Mouse (Mus musculus) spleen, adult 12 weeks (tissue): ENCODE results near the gene Cdcp1.
A peak's percentile ranks its signal among the peaks of the same experiment; 100 is the strongest.

Experiments
- DNase-seq: peaks from one replicate; pipeline ENCODE4 v3.0.0; 2022; ENCODE audit warnings: low spot score

Gene Cdcp1

DNA sequence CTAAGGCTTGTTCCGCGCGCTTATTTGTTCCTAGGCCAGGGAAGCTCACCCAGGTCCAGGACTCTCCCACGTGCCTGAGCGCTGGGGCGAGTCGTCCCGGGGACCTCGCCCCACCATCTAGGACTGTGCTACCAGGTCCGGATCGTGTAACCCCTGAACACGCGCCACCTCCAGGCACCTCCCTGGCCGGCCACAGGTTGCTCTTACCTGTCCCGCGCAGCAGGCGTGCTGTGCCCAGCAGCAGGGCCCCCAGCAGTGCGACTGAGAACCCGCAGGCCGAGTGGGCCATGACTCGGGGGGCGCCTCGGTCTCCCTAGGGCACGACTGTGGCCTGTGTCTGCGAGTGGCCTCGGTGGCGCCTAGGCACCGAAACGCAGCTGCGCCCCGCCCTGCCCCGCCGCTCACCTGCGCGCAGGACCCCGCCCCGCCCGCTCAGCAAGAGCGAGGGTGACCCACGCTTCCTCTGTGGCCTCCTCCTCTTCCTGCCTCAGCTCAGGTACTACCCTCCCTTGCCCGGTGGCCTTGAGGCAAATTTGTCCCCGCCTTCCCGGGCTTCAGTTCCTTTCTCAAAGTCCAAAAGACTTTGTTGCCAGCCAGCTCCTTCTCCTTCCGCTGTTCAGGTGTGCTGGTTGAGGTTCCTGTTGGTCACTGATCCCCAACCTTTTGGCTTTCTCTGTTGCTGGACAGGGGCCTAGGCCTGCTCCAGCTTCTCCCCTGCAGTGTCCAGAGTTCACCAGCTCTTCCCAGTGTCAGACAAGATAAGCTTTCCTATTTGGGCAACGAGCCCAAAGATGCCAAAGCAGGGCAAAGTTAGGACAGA lies at the start of gene Cdcp1:
TSS of gene Cdcp1 (minus strand) at position 418 of the 820 bp plus-strand sequence.
- DNase-seq: no peak

DNA sequence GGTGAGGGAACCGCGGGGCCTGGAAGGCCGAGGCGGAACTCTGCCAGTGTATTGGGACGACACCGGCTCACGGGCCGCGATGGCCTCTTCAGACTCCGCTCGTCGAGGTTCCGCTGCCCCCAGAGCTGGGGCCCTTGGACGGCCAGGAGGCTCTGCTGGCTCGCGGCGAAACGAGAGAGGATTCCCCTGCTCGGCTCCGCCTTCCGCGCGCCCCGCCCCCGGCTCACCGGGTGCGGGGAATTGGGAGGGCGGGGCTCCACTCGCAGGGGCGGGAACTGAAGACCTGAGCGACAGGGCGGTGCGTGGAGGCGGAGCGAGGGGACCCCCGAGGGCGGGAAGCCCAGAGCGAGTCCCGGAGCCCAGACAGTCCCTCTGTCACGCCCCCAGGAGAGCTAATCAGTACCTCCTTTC lies 44.8 kb upstream of the Cdcp1 start, which contains the start of gene Tmem158:
TSS of gene Tmem158 (minus strand) at position 154 of the 411 bp plus-strand sequence.
- DNase-seq: peak; percentile 62

DNA sequence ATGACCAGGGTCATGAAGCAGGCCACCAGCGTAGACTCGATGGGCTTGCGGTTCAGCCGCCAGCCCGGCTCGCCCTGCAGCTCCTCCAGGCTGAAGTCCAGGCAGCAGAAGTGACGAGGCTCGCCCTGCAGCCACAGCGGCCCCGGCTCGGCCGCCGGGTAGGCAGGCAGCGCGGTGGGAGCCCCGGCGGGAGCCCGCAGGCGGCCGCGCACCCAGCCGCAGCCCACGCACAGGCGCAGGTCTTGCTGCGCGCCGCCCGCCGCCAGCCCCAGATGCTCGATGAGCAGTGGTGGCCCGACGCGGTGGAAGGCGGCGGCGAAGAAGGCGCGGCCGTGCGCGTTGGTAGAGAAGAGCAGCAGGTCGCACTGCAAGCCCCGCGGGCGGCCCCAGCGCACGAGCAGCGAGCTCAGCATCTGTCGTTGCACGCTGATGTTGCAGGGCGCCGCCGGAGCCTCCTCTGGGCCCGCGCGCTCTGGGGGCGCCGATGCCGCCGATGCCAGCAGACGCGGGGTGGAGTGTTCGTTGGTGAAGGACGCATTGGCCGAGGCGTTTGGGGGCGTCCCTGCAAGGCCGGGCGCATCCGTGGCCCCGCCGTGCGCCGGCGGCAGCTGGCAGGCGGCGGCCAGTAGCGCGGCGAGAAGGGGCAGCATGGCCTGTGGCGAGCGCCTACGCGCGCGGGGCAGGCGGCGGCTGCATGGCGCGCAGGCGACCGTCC lies 44.2 kb upstream of the Cdcp1 start:
- DNase-seq: peak; percentile 2

DNA sequence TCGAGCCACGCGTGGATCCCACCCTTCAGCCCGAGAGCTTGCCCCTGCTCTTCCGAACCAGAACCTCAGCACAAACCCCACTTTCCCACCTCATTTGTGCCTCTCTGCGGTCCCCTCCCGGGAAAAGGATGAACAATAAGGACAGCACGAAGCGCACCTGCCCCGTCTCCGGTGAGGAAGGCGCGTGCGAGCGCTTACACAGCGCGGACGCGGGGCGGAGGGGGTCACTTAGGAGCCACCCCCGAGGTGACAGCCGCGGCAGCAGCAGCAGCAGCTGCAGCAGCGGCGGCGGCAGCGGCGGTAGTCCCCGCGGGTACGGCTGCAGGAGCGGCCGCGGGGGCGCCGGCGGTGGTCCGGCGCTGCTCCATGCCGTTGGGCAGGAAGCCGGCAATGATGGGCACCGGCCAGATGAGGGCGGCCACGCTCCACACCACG lies 43.6 kb upstream of the Cdcp1 start:
- peak; percentile 25 for DNase-seq

DNA sequence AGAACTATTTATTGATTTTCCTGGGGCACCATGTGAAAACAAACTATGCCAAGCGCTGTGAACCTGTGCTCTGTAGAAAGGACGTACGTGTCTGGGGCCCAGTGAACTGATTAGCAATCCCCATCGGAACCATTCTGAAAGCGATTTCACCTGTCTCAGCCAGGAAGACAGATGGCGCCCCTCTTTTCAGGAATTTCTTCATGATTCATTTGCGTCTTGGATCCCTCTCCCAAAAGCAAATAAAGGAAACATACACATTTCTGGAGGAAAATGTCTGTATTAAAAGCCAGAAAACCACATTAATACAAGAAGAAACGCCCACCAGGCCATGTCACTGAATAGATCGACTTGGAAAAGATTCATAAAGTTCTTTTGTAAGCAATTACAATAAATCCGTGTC lies 43.0 kb upstream of the Cdcp1 start:
- DNase-seq: no peak

DNA sequence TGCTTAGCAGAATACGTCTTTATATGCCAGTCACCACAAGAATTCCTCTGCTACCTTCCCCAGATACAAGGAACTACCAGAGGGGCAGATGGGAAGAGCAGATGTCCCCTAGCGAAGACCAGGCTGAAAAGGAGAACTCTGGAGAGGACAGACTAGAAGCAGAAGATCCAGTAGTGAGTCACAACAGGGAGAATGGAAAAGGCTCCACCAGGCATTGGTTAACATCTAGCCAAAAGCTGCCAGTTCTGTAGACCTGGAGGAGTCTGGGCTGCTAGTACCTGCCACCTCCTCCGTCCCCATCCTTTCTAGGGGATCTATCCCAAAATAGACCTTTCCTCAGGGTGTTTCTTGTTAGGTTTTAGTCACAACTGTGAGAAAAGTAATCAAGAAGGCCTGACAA lies 39.9 kb upstream of the Cdcp1 start:
- no peak for DNase-seq

DNA sequence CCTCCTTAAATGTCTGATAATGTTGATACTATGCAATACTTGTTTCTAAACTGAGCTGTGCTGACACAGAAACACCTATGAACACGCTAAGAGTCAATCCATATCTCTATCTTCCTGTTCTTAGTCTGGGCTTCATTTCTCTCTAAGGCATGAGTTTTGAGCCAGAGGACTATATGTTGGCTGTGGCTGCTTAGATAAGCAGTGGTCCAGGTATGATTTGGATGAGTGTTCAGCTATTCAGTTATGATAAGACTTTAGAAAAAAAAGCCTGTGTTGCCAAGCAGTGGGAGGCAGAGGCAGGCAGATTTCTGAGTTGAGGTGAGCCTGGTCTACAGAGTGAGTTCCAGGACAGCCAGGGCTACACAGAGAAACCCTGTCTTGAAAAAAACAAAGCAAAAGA lies 32.2 kb upstream of the Cdcp1 start:
- no peak for DNase-seq

DNA sequence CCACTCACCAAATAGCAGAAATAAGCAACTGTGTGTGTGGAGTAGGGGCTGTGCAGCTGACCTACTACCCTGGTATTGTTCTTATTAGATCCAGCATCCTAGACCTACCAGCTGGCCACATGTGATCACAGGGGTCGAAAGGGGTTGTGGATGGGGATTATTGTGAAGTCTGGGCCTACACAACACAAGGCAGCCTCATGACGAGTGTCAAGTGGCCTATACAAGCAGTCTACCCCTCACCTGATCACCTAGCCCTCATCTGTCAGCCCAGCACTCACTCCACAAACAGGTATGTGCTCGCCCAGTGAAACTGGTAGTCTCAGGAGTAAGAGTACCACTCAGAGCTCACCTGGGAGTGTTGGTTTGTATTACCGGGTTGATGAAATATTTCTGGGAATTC lies 29.3 kb upstream of the Cdcp1 start:
- no peak for DNase-seq

DNA sequence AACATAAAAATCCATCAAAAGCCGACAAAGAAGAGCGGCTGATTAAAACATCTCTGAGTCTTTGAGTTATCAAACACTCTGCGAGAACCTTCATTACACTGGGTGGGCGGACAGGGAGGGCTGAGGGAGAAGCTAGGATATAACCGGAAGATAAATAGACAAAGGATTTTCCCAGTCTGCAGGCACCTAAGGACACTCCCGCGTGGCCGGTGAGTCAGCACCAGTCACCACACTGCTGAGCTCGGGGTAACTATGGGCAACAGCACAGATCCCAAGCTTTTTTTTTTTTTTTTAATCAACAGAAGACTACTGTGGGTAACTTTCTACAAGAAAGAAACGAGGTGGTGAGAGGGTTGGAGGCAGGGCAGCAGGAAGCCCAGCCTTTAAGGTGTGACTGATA lies 28.1 kb upstream of the Cdcp1 start:
- no peak for DNase-seq

DNA sequence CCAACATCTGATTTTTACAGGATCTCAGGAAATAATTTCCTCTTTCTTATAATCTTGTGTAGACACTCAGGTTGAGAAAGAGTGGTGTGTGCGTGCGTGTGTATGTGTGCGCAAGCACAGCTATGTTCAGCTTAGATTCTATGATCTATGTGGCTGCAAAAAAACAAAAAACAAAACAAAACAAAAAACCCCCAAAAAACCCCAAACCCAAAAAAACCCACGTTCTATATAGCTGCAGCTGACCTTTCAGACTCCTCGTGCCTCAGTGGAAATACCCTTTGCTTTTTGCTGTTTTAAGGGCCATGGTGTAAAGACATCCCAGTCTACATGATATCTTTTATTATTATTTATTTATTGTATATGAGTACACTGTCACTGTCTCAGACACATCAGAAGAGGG lies 25.4 kb upstream of the Cdcp1 start:
- DNase-seq: no peak

DNA sequence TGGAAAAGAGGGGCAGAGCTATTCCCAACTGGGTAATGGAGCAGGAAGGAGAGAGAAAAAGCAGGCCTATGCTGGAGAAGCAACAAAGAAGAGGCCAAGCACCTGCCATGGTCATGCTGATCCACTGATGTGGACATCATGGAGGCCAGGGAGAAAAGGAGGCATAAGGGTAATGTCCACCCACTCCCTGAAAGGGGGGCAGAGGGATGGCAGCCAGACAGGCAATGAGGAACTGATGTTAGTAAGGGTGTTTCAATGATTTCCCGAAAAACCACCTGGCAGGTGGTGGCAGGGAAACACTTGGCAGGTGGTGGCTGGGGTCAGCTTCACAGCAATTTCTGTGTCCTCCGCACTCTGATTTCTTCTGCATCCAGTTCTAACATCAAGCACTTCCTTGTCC lies 24.9 kb upstream of the Cdcp1 start:
- DNase-seq: no peak

DNA sequence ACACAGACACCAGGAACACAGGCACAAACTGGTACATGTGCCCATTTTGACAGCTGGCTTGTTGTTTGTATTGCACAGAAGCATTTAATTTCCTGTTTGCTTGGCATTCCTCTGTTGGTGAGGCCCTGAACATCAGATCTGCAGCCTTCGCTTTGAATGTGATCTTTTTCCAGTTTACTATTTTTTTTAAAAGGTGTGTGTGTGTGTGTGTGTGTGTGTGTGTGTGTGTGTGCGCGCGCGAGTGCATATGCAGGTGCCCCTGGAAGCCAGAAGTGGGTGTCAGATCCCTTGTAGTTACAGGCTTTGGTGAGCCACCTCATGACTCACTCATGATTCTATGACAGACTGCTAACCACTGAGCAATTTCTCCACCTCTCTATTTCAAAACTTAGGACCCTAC lies 24.4 kb upstream of the Cdcp1 start:
- no peak for DNase-seq

DNA sequence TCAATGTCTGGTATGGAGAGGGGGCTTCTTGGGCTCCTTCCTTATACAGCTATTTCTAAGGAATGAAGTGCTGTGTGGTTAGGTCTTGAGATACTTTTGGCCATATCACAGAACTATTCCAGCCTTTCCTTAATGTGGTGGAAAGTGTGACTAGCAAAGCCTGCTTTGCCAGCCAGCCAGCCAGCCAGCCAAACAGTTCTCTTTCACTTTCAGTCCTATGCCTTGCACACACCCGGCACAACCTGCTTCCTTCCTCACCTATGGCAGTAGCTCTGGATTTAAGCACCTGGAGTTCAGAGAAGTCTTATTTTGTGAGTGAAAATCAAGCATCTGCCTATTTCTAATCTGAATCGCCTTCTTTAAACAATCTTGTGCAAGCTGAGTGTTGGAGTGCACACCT lies 23.8 kb upstream of the Cdcp1 start:
- DNase-seq: no peak

DNA sequence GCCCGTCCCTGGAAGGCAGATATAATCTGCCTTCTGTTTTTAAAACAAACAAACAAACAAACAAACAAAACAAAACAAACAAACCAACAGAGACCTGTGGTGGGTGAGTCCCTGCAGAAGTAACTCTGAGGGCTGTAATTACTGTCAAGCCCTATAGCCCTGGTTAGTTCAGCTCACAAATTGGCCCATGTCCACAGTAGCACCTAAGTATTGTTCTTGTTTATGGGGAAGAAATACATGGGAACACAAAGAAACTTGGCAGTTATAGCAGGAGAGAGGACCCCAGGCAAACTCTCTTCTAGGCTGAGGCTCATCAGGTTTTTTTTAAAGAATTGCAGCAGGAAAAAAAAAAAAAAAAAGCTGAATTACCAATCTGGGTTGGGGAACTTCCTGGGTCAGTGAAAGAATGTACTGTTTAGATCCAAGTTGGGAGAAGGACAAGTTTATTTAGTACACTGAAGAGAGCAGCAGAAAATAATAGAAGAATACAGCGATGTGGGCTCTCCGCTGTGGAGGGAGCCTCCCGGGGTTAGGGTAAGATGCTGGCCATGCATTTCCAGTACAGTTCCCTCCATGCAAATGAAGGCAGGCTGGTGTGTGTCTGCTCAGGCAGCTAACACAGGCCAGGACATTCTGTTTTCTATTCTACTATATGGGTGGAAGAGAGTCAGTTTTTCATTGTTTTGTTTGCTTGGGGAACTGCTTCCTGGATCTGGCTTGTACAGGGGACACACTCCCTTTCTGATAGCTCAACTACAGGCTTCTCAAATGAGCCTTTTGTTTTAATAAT lies 22.6 kb upstream of the Cdcp1 start:
- DNase-seq: no peak

DNA sequence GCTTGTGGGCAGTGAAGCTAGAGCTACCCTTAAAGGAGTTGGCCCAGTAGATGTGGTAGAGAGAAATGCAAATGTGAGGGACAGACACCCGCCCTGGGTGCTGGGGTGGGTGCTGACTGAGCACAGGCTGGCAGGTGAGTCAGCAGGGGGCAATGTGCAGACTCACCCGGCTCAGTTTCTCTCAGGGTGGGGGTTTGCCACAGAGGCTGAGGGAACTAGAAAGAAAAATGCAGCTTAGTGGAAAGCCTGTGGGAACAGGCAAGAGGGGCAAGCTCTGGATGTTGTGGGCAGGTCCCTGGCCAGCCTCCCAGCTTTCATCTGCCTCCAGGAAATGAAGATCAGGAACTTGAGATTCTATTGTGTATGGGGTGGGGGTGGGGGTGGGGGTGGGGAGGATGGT lies 21.9 kb upstream of the Cdcp1 start:
- no peak for DNase-seq

DNA sequence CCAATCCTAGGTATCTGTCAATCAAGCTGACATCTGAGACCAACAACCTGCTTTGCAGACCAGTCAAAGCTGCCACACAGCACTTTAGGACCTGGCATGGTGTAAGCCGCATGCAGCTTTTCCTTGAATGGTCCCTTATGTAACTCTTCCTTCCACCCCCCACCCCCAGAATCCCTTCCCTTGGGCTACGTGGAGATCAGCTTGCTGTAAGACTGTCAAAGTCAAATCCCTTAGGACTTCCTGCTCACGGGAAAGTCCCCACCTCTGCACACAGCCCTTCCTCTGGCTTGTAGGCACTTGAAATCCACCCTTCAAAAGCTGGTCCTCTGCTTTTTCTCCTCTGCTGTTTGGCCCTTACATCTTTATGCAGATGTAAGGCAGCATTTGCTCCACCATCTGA lies 19.8 kb upstream of the Cdcp1 start:
- no peak for DNase-seq

DNA sequence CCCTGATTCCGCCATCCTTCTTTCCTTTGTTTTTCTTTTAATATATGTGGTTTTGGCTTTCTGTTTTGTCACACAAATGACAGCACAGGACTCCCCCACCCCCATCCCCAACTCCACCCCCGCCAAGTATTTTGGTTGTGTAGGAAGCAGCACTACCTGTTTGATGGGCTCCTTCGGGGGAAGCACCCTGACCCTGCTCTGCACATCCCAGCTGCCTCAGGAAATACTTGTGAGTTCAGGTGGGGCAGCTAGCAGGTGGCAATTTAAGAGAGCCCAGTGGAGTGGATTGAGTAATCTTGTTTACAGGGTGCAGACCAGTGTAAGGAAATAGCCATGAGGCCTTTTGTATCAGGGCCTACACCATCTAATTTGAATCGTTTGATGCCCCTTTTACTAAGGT lies 14.0 kb upstream of the Cdcp1 start:
- no peak for DNase-seq

DNA sequence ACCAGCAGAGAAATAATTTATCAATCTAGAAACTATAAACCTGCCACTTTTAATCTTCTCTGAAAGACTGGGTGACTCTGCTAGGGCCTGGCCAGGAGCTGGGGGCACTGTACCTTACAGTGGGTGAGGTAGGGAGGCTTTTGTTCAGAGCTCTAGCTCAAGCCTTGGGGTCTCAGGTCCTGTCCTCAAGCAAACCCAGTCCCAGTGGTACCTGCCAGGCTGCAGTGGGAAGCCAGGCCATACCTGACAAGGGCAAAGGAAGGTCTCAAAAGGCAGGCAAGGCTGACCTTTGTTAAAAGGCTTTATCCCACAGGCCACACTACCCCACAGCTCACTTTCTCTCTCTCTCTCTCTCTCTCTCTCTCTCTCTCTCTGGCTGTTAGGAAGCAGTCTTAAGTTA lies 12.8 kb upstream of the Cdcp1 start:
- DNase-seq: no peak

DNA sequence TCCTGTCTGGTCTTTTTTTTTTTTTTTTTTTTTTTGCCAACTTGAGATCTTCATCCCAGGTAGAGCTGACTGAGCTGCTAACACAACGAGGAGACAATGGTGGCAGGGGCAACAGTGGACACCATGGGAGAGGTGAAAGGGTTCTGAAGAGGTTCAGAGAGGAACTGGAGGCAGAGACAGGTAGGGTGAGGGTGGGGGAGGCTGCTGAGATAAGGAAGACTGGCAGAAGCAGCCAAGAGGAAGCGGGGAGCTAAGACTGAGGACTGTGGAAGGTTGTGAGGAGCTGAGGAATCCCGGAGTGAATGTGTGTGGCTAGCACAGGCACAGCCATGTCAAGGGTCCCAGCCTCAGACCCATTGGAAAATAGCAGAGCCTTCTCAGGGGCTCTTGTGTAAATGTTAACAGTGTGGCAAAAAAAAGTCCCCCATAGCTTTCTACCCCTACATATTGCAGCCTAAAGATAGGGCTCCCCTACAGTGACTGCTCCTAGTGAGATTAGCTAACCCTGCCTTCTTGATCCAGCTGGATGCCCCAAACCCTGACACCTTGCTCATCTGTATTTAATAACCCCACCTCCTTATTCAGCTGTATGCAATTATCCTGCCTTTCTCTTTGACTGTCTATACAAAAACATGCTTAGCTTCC lies 11.4 kb upstream of the Cdcp1 start:
- peak; percentile 6 for DNase-seq

DNA sequence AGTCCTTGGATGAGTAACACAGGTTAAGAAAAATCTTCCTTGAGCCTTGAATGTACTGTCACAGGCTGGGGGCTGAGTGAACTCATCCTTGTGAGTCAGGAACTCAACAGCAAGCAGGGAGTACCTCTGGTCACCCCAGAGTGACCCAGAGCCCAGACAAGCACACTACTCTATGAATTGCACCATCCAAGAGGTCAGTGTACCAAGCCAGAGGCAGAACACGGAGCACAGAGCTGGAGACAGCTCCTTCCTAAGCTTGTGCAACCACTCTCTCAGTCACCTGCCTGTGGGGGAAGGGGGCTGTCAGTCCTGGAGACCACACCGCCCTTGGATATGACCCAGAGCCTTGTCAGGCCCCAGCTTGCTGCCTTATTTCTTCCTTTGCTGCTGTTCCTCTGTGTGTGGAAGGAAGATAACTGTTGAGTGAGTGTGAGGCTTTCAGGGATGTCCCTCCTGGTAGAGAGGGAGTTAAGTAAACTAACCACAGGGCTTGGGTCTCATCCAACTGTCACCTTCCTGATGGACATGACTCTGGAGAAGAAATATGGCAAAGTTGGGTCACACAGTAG lies 9.1 kb upstream of the Cdcp1 start:
- no peak for DNase-seq

DNA sequence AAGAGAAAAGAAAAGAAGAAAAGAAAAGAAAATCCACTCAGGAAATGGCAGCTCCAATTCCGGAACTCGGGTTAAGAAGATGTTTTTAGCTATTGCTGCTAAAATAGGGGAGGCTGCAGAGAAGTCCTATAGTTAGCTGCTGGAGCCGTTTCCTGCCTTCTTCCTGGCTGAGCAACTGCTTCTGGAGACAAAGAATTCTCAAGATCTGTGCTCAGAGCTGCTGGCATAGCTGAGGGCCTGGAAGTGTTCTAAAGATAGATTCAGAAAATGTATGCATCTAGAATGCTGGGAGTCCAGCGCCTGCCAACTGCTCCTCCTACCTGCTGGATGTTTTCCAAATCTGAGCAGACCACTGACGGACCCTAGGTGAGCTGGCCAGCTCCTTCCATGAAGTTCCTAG lies 4.0 kb upstream of the Cdcp1 start:
- DNase-seq: no peak

DNA sequence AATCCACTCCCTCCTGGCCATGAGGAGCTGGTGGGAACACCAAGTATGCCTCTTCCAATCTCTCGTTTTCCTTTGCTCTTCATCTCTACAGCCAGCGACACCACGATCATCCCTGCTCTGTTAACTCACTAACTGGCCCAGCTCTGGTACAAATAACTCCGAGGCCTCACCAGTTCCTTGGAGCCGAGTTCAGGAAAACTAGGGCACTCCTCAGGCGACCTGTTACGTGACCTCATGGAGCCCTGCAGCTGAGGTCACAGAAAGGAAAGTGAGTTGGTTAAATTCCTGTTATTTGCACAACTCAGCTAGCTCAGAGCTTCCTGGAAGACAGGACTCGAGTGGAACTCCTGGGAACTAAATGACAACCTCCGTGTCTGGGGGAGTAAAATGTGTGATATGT lies 2.5 kb downstream of the Cdcp1 start:
- DNase-seq: no peak
